Mouse (Mus musculus) midbrain, postnatal 0 days (tissue): ENCODE measurements at regions not wholly inside any gene's neighbourhood (a gene's known extent, or its start where the extent isn't known, plus 50 kb on each side); places are given as distances from the start of the nearest gene placed in this dataset.

Experiments used
- ATAC-seq: fragments of 200-750 bp; cut with Nextera tagmentation; 2 replicates; pipeline ENCODE4 v1.8.0; 2017; ENCODE audit warnings: moderate number of reproducible peaks, mild to moderate bottlenecking, moderate TSS enrichment, moderate library complexity; ENCODE audit not compliant: low FRiP score
- DNase-seq: peaks from one replicate; pipeline ENCODE4 v3.0.0-alpha.2; 2015; ENCODE audit warnings: low spot score
- H3K27ac ChIP-seq: fragments of 300-500 bp; sonication (generic); 2 replicates; pipeline ENCODE4 v1.5.1; 2014; ENCODE audit warnings: low read depth, mild to moderate bottlenecking, low read length, mixed read lengths
- H3K27me3 ChIP-seq: fragments of 300-500 bp; sonication (generic); 2 replicates; pipeline ENCODE4 v1.6.1; 2014; ENCODE audit warnings: low read length, control low read depth, mixed read lengths; ENCODE audit not compliant: insufficient read depth
- H3K36me3 ChIP-seq: fragments of 300-500 bp; sonication (generic); 2 replicates; pipeline ENCODE4 v1.6.1; 2014; ENCODE audit warnings: low read length, control low read depth, mixed read lengths; ENCODE audit not compliant: insufficient read depth
- H3K4me1 ChIP-seq: fragments of 300-500 bp; sonication (generic); 2 replicates; pipeline ENCODE4 v1.6.1; 2014; ENCODE audit warnings: mild to moderate bottlenecking, control low read depth, antibody characterized with exemption, low read length, mixed read lengths; ENCODE audit not compliant: insufficient read depth
- H3K4me2 ChIP-seq: fragments of 300-500 bp; sonication (generic); 2 replicates; pipeline ENCODE4 v1.6.1; 2014; ENCODE audit warnings: low read depth, mild to moderate bottlenecking, low read length, mixed read lengths; ENCODE audit not compliant: poor library complexity, severe bottlenecking
- H3K4me3 ChIP-seq: fragments of 300-500 bp; sonication (generic); 2 replicates; pipeline ENCODE4 v1.5.1; 2014; ENCODE audit warnings: low read depth, mild to moderate bottlenecking, low read length, moderate library complexity
- H3K9ac ChIP-seq: fragments of 300-500 bp; sonication (generic); replicated peaks from 2 replicates; pipeline ENCODE4 v1.6.1; 2014; ENCODE audit warnings: mild to moderate bottlenecking, low read length, moderate library complexity, mixed read lengths; ENCODE audit not compliant: poor library complexity, severe bottlenecking
- H3K9me3 ChIP-seq: fragments of 300-500 bp; sonication (generic); 2 replicates; pipeline ENCODE4 v1.6.1; 2016; ENCODE audit warnings: low read length, control low read depth
- CTCF ChIP-seq: IDR thresholded peaks from 2 replicates; pipeline ENCODE4 v1.5.1; 2016; ENCODE audit warnings: antibody characterized with exemption, mild to moderate bottlenecking
- WGBS: fragments of 180-500 bp; shearing (Covaris S2); extraction: QIAGEN DNeasy Blood & Tissue Kit; methylation state at CpG from one replicate; pipeline ENCODE4 v1.1.7; 2014; 5-methylcytosine and 5-hydroxymethylcytosine counted together

GRCm38 (mm10) chr3:144119076-144119475 lies 85.9 kb downstream of the Lmo4 start:
- no peak overlapping the region for H3K9ac ChIP-seq
- 79% methylated on average over 3 of the region's 3 CpGs for WGBS
- no peaks in the 10 kb centered on the region for H3K9me3 ChIP-seq
- ATAC-seq (no peak), DNase-seq (no peak)
- no peaks in the 10 kb centered on the region for H3K36me3 ChIP-seq
- no peaks in the 10 kb centered on the region for H3K4me1 ChIP-seq
- no peak overlapping the region for H3K27ac ChIP-seq
- no peak overlapping the region for H3K4me3 ChIP-seq
- no peak for TF ChIP-seq CTCF
- H3K4me2 ChIP-seq = no peak overlapping the region
- no peaks in the 10 kb centered on the region for H3K27me3 ChIP-seq

DNA sequence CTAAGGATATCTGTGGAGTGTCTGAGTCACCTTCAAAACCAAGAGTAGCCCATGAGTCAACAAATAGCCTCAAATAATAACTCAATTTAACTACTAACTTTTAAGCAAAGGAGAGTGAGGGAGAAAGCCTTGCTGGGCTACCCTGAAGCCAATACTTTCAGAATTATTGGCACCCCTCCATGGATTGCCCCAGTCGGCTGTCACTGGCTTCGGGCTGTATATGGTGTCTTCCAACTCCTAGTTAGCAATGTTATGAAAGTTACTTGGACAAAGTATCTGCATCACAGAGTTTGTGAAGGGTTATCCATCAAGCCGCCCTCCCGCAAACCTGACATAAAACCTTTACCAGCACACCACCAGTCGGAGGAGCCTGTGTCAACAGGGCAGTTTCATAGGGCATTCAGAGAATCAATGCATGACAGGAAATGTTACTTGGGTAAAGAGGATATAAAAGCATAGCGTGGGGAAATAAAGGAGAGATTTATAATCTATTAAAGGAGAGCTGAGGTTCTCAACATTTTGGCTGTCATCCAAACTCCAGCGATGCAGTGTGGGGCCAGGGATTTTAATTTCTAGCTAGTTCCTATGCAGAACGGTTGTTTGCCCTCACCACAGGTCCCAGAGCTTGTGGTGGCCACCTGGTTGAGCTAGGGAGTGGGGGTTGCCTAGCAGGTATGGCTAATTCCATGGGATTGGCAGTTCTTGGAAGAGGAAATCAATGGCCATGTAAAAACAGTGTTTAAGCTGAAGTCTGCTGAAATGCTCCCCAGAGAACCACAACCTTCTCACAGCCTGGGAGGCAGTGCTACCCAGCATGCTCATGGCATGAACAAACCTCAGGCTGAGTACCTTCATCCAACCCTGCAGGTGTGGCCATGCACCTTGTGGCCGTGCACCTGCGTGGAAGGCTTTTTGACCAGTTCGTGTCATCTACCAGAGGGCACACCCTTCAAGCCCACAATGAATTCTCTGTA lies 91.1 kb downstream of the Lmo4 start:
- H3K4me1 ChIP-seq = no peaks in the 10 kb centered on the region
- H3K27ac ChIP-seq = no peak overlapping the region
- no peak overlapping the region for H3K4me3 ChIP-seq
- WGBS = 80% methylated on average over 11 of the region's 11 CpGs
- H3K36me3 ChIP-seq = no peaks in the 10 kb centered on the region
- no peak for TF ChIP-seq CTCF
- no peak overlapping the region for H3K9ac ChIP-seq
- ATAC-seq (no peak), DNase-seq (no peak)
- H3K27me3 ChIP-seq = no peaks in the 10 kb centered on the region
- no peak overlapping the region for H3K4me2 ChIP-seq
- H3K9me3 ChIP-seq = no peaks in the 10 kb centered on the region

DNA sequence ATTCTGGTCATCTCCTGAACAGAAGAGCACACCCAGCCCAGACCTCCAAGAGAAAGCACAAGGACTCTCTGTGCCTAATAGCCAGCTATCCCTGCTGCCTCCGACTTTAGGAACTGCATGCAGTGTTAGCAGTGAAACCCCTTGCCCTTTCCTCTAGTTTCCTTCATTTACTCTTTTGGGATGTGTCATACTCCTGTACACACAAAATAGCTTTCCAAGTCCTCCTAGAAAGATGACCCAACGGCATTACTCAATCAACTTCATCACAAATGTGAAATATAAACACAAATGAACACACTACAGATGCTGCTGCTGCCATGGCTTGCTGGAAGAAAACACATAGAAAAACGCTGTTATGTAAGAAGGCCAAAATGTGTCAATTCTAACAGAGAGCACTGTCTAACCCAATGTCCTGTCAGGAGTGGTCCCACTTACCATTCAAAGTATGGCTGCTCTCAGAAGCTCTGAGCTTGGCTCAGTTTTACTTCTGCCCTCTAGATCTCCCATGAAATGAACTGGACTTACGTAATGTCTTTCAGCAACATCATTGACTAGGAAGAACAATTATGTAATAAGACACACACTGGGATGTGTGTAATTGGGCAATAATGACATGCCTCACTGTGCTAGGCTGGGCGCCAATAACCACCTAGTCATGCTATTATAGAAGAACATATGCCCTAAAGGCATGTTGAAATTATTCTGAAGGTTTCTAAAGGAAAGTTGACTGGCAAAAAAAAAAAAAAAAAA lies 94.5 kb downstream of the Lmo4 start:
- Histone ChIP-seq H3K27me3 (no peaks in the 10 kb centered on the region), H3K4me3 (no peak overlapping the region), H3K4me1 (0 out of 2 replicates have a peak, but pooled peaks cover 4% of the 10 kb centered on the region), H3K27ac (no peak overlapping the region), H3K4me2 (no peak overlapping the region), H3K9ac (no peak overlapping the region), H3K9me3 (no peaks in the 10 kb centered on the region), H3K36me3 (no peaks in the 10 kb centered on the region)
- no peak for TF ChIP-seq CTCF
- WGBS = 87% methylated on average over 5 of the region's 5 CpGs
- no peak for ATAC-seq
- DNase-seq = peak; percentile 10

DNA sequence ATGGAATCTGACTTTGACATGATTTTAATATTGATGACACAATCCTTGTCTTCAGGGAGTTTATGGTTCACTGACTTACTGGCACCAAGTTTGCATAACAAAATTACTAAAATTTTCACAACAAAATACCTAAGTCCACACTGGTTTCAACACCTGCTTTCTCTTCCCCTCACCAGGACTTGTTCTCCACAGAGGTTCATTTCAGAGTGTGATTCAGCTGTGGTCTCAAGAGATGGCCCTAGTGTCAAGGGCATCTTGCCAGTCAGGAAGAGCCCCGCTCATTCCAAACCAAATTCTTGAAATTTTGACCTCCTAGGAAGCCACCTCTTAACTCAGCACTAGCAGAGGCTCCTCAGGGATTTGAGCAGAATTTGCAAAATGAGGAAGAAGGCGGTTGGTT lies 95.3 kb downstream of the Lmo4 start:
- no peaks in the 10 kb centered on the region for H3K36me3 ChIP-seq
- H3K4me3 ChIP-seq = no peak overlapping the region
- ATAC-seq (no peak), DNase-seq (no peak)
- no peak overlapping the region for H3K9ac ChIP-seq
- H3K4me2 ChIP-seq = no peak overlapping the region
- H3K27ac ChIP-seq = no peak overlapping the region
- 0 out of 2 replicates have a peak, but pooled peaks cover 4% of the 10 kb centered on the region for H3K4me1 ChIP-seq
- H3K9me3 ChIP-seq = no peaks in the 10 kb centered on the region
- no peaks in the 10 kb centered on the region for H3K27me3 ChIP-seq
- WGBS = 83% methylated on average over 2 of the region's 2 CpGs
- no peak for TF ChIP-seq CTCF

DNA sequence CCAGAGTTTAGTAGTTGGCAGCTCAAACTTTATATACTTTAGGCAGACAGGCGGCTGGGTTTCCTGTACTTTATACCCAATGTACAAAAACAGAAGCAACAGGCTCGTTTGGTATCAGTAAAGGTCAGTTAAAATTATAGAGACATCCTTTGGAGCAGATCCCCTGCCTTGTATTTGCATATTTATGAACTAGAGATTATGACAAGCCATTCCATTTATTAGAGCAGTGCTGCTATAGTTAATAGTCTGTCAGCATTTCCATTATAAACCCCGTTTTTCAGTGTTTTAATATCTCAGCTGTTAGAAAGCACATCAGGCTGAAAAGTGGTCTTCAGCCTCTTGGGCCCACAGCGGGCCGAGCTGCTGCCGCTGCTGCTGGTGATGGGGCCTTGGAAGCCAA lies 96.7 kb downstream of the Lmo4 start:
- Histone ChIP-seq H3K4me1 (0 out of 2 replicates have a peak, but pooled peaks cover 4% of the 10 kb centered on the region), H3K36me3 (no peaks in the 10 kb centered on the region), H3K9me3 (no peaks in the 10 kb centered on the region), H3K4me3 (no peak overlapping the region), H3K9ac (no peak overlapping the region), H3K27ac (no peak overlapping the region), H3K27me3 (no peaks in the 10 kb centered on the region), H3K4me2 (no peak overlapping the region)
- ATAC-seq (no peak), DNase-seq (peak; percentile 5)
- no peak for TF ChIP-seq CTCF
- WGBS = 65% methylated on average over 6 of the region's 6 CpGs

DNA sequence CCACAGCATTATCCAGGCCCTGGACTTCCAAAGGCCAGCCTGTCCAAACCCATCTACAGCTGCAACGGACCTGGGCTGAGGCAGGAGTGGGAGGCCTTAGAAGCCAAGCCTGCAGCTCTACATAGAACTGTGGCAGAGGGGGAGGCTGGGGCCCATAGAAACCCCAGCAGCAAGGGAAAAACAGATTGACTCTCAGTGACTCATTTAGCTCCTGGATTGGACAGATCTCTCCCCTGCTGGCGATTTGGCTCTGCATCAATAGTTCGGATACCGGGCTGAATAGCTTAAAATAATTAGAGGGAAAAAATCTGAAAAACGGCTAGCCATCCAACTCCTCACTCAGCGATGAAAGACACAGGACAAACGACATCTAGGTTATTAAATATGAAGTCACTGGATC lies 97.4 kb downstream of the Lmo4 start:
- Histone ChIP-seq H3K4me2 (no peak overlapping the region), H3K9me3 (no peaks in the 10 kb centered on the region), H3K36me3 (no peaks in the 10 kb centered on the region), H3K9ac (no peak overlapping the region), H3K4me3 (no peak overlapping the region), H3K27ac (no peak overlapping the region), H3K4me1 (0 out of 2 replicates have a peak, but pooled peaks cover 4% of the 10 kb centered on the region), H3K27me3 (no peaks in the 10 kb centered on the region)
- 32% methylated on average over 7 of the region's 7 CpGs for WGBS
- DNase-seq = peak; percentile 79
- no peak for TF ChIP-seq CTCF
- 0 out of 2 replicates have a peak, but pooled peaks have one; percentile 31 for ATAC-seq
